Mouse (Mus musculus): ENCODE results near the gene Psmb9. TPM values are rescaled to one million over a fixed set of nuclear protein-coding genes. Genes with fewer than 3 reads are reported as not detected.

Gene Psmb9
- polyA plus RNA-seq, 1 experiment from 2014 or later = 9.6 TPM

GRCm38 (mm10) chr17:34179913-34180859 is 7.4 kb downstream of the Psmb9 start:
- Histone ChIP-seq H3K36me3 (ENCODE audit: control insufficient read depth, insufficient read depth) (no peaks in the 10 kb centered on the region), H3K9ac (ENCODE audit: low read depth, low read length) (no peak overlapping the region), H3K9me3 (replicated peaks; ENCODE audit: control insufficient read depth, low read length) (no peaks in the 10 kb centered on the region; the same call in 1 of the 2 replicates), H3K27me3 (ENCODE audit: control insufficient read depth, insufficient read depth, low read depth, low read length) (no peaks in the 10 kb centered on the region), H3K4me3 (ENCODE audit: low read depth, low read length) (no peak overlapping the region), H3K27ac (ENCODE audit: low read length) (no peak overlapping the region), H3K4me2 (ENCODE audit: low read depth, low read length) (no peak overlapping the region), H3K4me1 (ENCODE audit: control insufficient read depth, low read depth, low read length) (no peaks in the 10 kb centered on the region)
- WGBS (ENCODE audit: insufficient replicate concordance) = 47% methylated on average over 13 of the region's 13 CpGs
- peak; percentile 63 for ATAC-seq (ENCODE audit: low read depth)

- WGBS (ENCODE audit: insufficient replicate concordance) = 55% methylated on average over 6 of the region's 6 CpGs
- Histone ChIP-seq H3K4me1 (ENCODE audit: control insufficient read depth, low read depth, low read length) (no peaks in the 10 kb centered on the region), H3K27ac (ENCODE audit: low read length) (no peak overlapping the region), H3K27me3 (ENCODE audit: control insufficient read depth, insufficient read depth, low read depth, low read length) (no peaks in the 10 kb centered on the region), H3K36me3 (ENCODE audit: control insufficient read depth, insufficient read depth) (no peaks in the 10 kb centered on the region), H3K9me3 (replicated peaks; ENCODE audit: control insufficient read depth, low read length) (no peaks in the 10 kb centered on the region; the same call in 1 of the 2 replicates), H3K9ac (ENCODE audit: low read depth, low read length) (no peak overlapping the region), H3K4me2 (ENCODE audit: low read depth, low read length) (no peak overlapping the region), H3K4me3 (ENCODE audit: low read depth, low read length) (no peak overlapping the region)
- ATAC-seq (ENCODE audit: low read depth) = no peak
Measured at GRCm38 (mm10) chr17:34179019-34179418, 8.5 kb downstream of the Psmb9 start.

- 56% methylated on average over 4 of the region's 4 CpGs for WGBS (ENCODE audit: insufficient replicate concordance)
- H3K4me2 ChIP-seq (ENCODE audit: low read depth, low read length) = no peak overlapping the region
- H3K9me3 ChIP-seq (replicated peaks; ENCODE audit: control insufficient read depth, low read length) = no peaks in the 10 kb centered on the region; the same call in 1 of the 2 replicates
- H3K27ac ChIP-seq (ENCODE audit: low read length) = no peak overlapping the region
- H3K4me1 ChIP-seq (ENCODE audit: control insufficient read depth, low read depth, low read length) = no peaks in the 10 kb centered on the region
- H3K36me3 ChIP-seq (ENCODE audit: control insufficient read depth, insufficient read depth) = no peaks in the 10 kb centered on the region
- no peak overlapping the region for H3K9ac ChIP-seq (ENCODE audit: low read depth, low read length)
- no peaks in the 10 kb centered on the region for H3K27me3 ChIP-seq (ENCODE audit: control insufficient read depth, insufficient read depth, low read depth, low read length)
- no peak overlapping the region for H3K4me3 ChIP-seq (ENCODE audit: low read depth, low read length)
- ATAC-seq (ENCODE audit: low read depth) = no peak
Measured at GRCm38 (mm10) chr17:34177179-34177578, 10.4 kb downstream of the Psmb9 start.

- H3K27ac ChIP-seq (ENCODE audit: low read length) = no peak overlapping the region
- H3K4me3 ChIP-seq (ENCODE audit: low read depth, low read length) = no peak overlapping the region
- WGBS (ENCODE audit: insufficient replicate concordance) = 18% methylated on average over 1 of the region's 1 CpGs
- no peaks in the 10 kb centered on the region for H3K27me3 ChIP-seq (ENCODE audit: control insufficient read depth, insufficient read depth, low read depth, low read length)
- no peak overlapping the region for H3K9ac ChIP-seq (ENCODE audit: low read depth, low read length)
- no peaks in the 10 kb centered on the region for H3K36me3 ChIP-seq (ENCODE audit: control insufficient read depth, insufficient read depth)
- no peak overlapping the region for H3K4me2 ChIP-seq (ENCODE audit: low read depth, low read length)
- no peak for ATAC-seq (ENCODE audit: low read depth)
- H3K9me3 ChIP-seq (replicated peaks; ENCODE audit: control insufficient read depth, low read length) = no peaks in the 10 kb centered on the region; the same call in 1 of the 2 replicates
- no peaks in the 10 kb centered on the region; the same call in 1 of the 2 replicates for H3K4me1 ChIP-seq (ENCODE audit: control insufficient read depth, low read depth, low read length)
Measured at GRCm38 (mm10) chr17:34174075-34174474, 13.5 kb downstream of the Psmb9 start.

GRCm38 (mm10) chr17:34172528-34172927 is 15.0 kb downstream of the Psmb9 start:
- no peaks in the 10 kb centered on the region for H3K36me3 ChIP-seq (ENCODE audit: control insufficient read depth, insufficient read depth)
- no peak overlapping the region for H3K9ac ChIP-seq (ENCODE audit: low read depth, low read length)
- ATAC-seq (ENCODE audit: low read depth) = no peak
- H3K4me2 ChIP-seq (ENCODE audit: low read depth, low read length) = no peak overlapping the region
- no peaks in the 10 kb centered on the region for H3K27me3 ChIP-seq (ENCODE audit: control insufficient read depth, insufficient read depth, low read depth, low read length)
- H3K27ac ChIP-seq (ENCODE audit: low read length) = no peak overlapping the region
- no peak overlapping the region for H3K4me3 ChIP-seq (ENCODE audit: low read depth, low read length)
- H3K4me1 ChIP-seq (ENCODE audit: control insufficient read depth, low read depth, low read length) = no peaks in the 10 kb centered on the region; the same call in 1 of the 2 replicates
- 81% methylated on average over 5 of the region's 5 CpGs for WGBS (ENCODE audit: insufficient replicate concordance)
- H3K9me3 ChIP-seq (replicated peaks; ENCODE audit: control insufficient read depth, low read length) = no peaks in the 10 kb centered on the region; the same call in 1 of the 2 replicates

- Histone ChIP-seq H3K27me3 (ENCODE audit: control insufficient read depth, insufficient read depth, low read depth, low read length) (no peaks in the 10 kb centered on the region), H3K4me2 (ENCODE audit: low read depth, low read length) (peak overlapping the region; percentile 29), H3K27ac (ENCODE audit: low read length) (no peak overlapping the region), H3K9me3 (replicated peaks; ENCODE audit: control insufficient read depth, low read length) (no peaks in the 10 kb centered on the region), H3K4me1 (ENCODE audit: control insufficient read depth, low read depth, low read length) (no peaks in the 10 kb centered on the region; the same call in 1 of the 2 replicates), H3K9ac (ENCODE audit: low read depth, low read length) (no peak overlapping the region), H3K4me3 (ENCODE audit: low read depth, low read length) (peak overlapping the region; percentile 27; the same call in 1 of the 2 replicates), H3K36me3 (ENCODE audit: control insufficient read depth, insufficient read depth) (no peaks in the 10 kb centered on the region)
- 12% methylated on average over 13 of the region's 13 CpGs for WGBS (ENCODE audit: insufficient replicate concordance)
- ATAC-seq (ENCODE audit: low read depth) = peak; percentile 54; the same call in 1 of the 2 replicates
Measured at GRCm38 (mm10) chr17:34170877-34171498, 16.6 kb downstream of the Psmb9 start.

- Histone ChIP-seq H3K9me3 (replicated peaks; ENCODE audit: control insufficient read depth, low read length) (no peaks in the 10 kb centered on the region), H3K9ac (ENCODE audit: low read depth, low read length) (no peak overlapping the region), H3K4me2 (ENCODE audit: low read depth, low read length) (no peak overlapping the region), H3K36me3 (ENCODE audit: control insufficient read depth, insufficient read depth) (no peaks in the 10 kb centered on the region), H3K4me3 (ENCODE audit: low read depth, low read length) (no peak overlapping the region), H3K27ac (ENCODE audit: low read length) (no peak overlapping the region), H3K27me3 (ENCODE audit: control insufficient read depth, insufficient read depth, low read depth, low read length) (no peaks in the 10 kb centered on the region), H3K4me1 (ENCODE audit: control insufficient read depth, low read depth, low read length) (no peaks in the 10 kb centered on the region; the same call in 1 of the 2 replicates)
- WGBS (ENCODE audit: insufficient replicate concordance) = 2% methylated on average over 4 of the region's 4 CpGs
- ATAC-seq (ENCODE audit: low read depth) = no peak
Measured at GRCm38 (mm10) chr17:34170487-34170876, 17.1 kb downstream of the Psmb9 start.

- H3K4me3 ChIP-seq (ENCODE audit: low read depth, low read length) = no peak overlapping the region
- H3K4me1 ChIP-seq (ENCODE audit: control insufficient read depth, low read depth, low read length) = no peaks in the 10 kb centered on the region; the same call in 1 of the 2 replicates
- H3K9ac ChIP-seq (ENCODE audit: low read depth, low read length) = no peak overlapping the region
- WGBS (ENCODE audit: insufficient replicate concordance) = 0% methylated on average over 2 of the region's 2 CpGs
- H3K27me3 ChIP-seq (ENCODE audit: control insufficient read depth, insufficient read depth, low read depth, low read length) = no peaks in the 10 kb centered on the region
- H3K9me3 ChIP-seq (replicated peaks; ENCODE audit: control insufficient read depth, low read length) = no peaks in the 10 kb centered on the region
- no peak overlapping the region for H3K4me2 ChIP-seq (ENCODE audit: low read depth, low read length)
- no peak overlapping the region for H3K27ac ChIP-seq (ENCODE audit: low read length)
- no peak for ATAC-seq (ENCODE audit: low read depth)
- no peaks in the 10 kb centered on the region for H3K36me3 ChIP-seq (ENCODE audit: control insufficient read depth, insufficient read depth)
Measured at GRCm38 (mm10) chr17:34169279-34169678, 18.3 kb downstream of the Psmb9 start.

Data from liver, embryonic 16.5 days (tissue).